Mouse (Mus musculus) bone marrow macrophage, adult 2 months (primary cell): ENCODE measurements around the gene Rccd1.

Source experiments
- CTCF ChIP-seq: IDR thresholded peaks from 2 replicates; pipeline ENCODE4 v1.5.1; 2012; ENCODE audit warnings: low read depth, mild to moderate bottlenecking, low read length, moderate library complexity
- POLR2A ChIP-seq: IDR thresholded peaks from 2 replicates; pipeline ENCODE4 v1.6.1; 2012; ENCODE audit warnings: mild to moderate bottlenecking, low read depth, low read length, borderline replicate concordance

GRCm38 (mm10) chr7:80252886-80253285 is 71.4 kb downstream of the Rccd1 start:
- TF ChIP-seq CTCF (no peak), POLR2A (no peak)
